Mouse (Mus musculus) spleen, adult 2 months (tissue): Measurements from ENCODE around the gene Itpk1. TPM values are rescaled to one million over a fixed set of nuclear protein-coding genes. Genes with fewer than 3 reads are reported as not detected.
A peak's percentile ranks its signal among the peaks of the same experiment; 100 is the strongest.

Experiments
- DNase-seq, 2 experiments: peaks; one replicate each; pipeline versions ENCODE4 v3.0.0 to v3.0.0-alpha.2; 2012 to 2021; ENCODE audit warnings: low spot score in 2 of 2, low read depth in 1 of 2
- H3K27ac ChIP-seq: fragments of 200-500 bp; 2 replicates; pipeline ENCODE4 v1.5.1; 2012; ENCODE audit warnings: low read length, inconsistent platforms; ENCODE audit not compliant: insufficient read depth
- H3K27me3 ChIP-seq: fragments of 200-500 bp; 2 replicates; pipeline ENCODE4 v1.6.1; 2012; ENCODE audit warnings: mild to moderate bottlenecking, moderate library complexity, low read length, inconsistent platforms; ENCODE audit not compliant: control insufficient read depth, insufficient read depth
- H3K36me3 ChIP-seq: fragments of 200-500 bp; 2 replicates; pipeline ENCODE4 v1.6.1; 2012; ENCODE audit warnings: mild to moderate bottlenecking, low read length, inconsistent platforms; ENCODE audit not compliant: control insufficient read depth, insufficient read depth
- H3K4me1 ChIP-seq: fragments of 200-500 bp; 2 replicates; pipeline ENCODE4 v1.6.1; 2011; ENCODE audit warnings: inconsistent platforms; ENCODE audit not compliant: control insufficient read depth, insufficient read depth, insufficient read length
- H3K4me3 ChIP-seq: fragments of 200-500 bp; 2 replicates; pipeline ENCODE4 v1.5.1; 2011; ENCODE audit warnings: mild to moderate bottlenecking, inconsistent platforms; ENCODE audit not compliant: insufficient read depth, insufficient read length; ENCODE audit errors: extremely low read depth
- CTCF ChIP-seq: fragments of 200-500 bp; IDR thresholded peaks from 2 replicates; pipeline ENCODE4 v1.5.1; 2011; ENCODE audit warnings: mild to moderate bottlenecking, inconsistent platforms; ENCODE audit not compliant: insufficient read depth, insufficient read length, insufficient replicate concordance; ENCODE audit errors: extremely low read depth
- POLR2A ChIP-seq: fragments of 200-500 bp; IDR thresholded peaks from 2 replicates; pipeline ENCODE4 v1.6.1; 2011; ENCODE audit warnings: low read depth, low read length, inconsistent platforms
- WGBS: fragments of 180-500 bp; shearing (Covaris S2); methylation state at CpG from one replicate; pipeline ENCODE4 v1.1.7; 2018; 5-methylcytosine and 5-hydroxymethylcytosine counted together
- polyA plus RNA-seq: library from polyadenylated mRNA; depleted of rRNA; stranded (reverse); fragments of >200 nt; gene quantifications from 2 replicates; pipeline ENCODE4 v1.2.3, GENCODE M21; 2012

The Itpk1 gene
- polyA plus RNA-seq, 1 experiment: 22.2 TPM

- no peaks in the 10 kb centered on the region for H3K27me3 ChIP-seq
- peaks cover 34% of the 10 kb centered on the region; the same call in 1 of the 2 replicates for H3K4me1 ChIP-seq
- H3K4me3 ChIP-seq: no peak overlapping the region
- 47% methylated on average over 8 of the region's 8 CpGs for WGBS
- TF ChIP-seq POLR2A: no peak
- TF ChIP-seq CTCF: no peak
- peak overlapping the region; percentile 65 for H3K27ac ChIP-seq
- no peak for DNase-seq
- H3K36me3 ChIP-seq: no peaks in the 10 kb centered on the region
Observed at GRCm38 (mm10) chr12:102651401-102651800, 53.3 kb downstream of the Itpk1 start.

GRCm38 (mm10) chr12:102650649-102651048, 54.1 kb downstream of the Itpk1 start:
- no peak for DNase-seq
- TF ChIP-seq POLR2A (no peak), CTCF (no peak)
- H3K4me3 ChIP-seq: no peak overlapping the region
- H3K4me1 ChIP-seq: peaks cover 41% of the 10 kb centered on the region; the same call in 1 of the 2 replicates
- H3K36me3 ChIP-seq: no peaks in the 10 kb centered on the region
- 94% methylated on average over 4 of the region's 4 CpGs for WGBS
- no peak overlapping the region for H3K27ac ChIP-seq
- no peaks in the 10 kb centered on the region for H3K27me3 ChIP-seq

GRCm38 (mm10) chr12:102647839-102648564, 56.7 kb downstream of the Itpk1 start:
- 37% methylated on average over 14 of the region's 14 CpGs for WGBS
- no peaks in the 10 kb centered on the region for H3K36me3 ChIP-seq
- peak in 1 of 2 experiments; percentile 16 for DNase-seq
- peak overlapping the region; percentile 91 for H3K27ac ChIP-seq
- H3K4me3 ChIP-seq: no peak overlapping the region
- TF ChIP-seq POLR2A: no peak
- no peak for TF ChIP-seq CTCF
- peaks cover 66% of the 10 kb centered on the region; the same call in 1 of the 2 replicates for H3K4me1 ChIP-seq
- H3K27me3 ChIP-seq: no peaks in the 10 kb centered on the region

- peak; percentile 34 to 37 for DNase-seq
- Histone ChIP-seq H3K27me3 (no peaks in the 10 kb centered on the region), H3K27ac (peak overlapping the region; percentile 91), H3K4me1 (peaks cover 66% of the 10 kb centered on the region; the same call in 1 of the 2 replicates), H3K36me3 (no peaks in the 10 kb centered on the region), H3K4me3 (no peak overlapping the region)
- WGBS: 29% methylated on average over 7 of the region's 7 CpGs
- TF ChIP-seq CTCF (no peak), POLR2A (no peak)
Observed at GRCm38 (mm10) chr12:102646586-102647260, 58.0 kb downstream of the Itpk1 start.

- Histone ChIP-seq H3K27me3 (no peaks in the 10 kb centered on the region), H3K36me3 (no peaks in the 10 kb centered on the region), H3K4me3 (no peak overlapping the region), H3K27ac (peak overlapping the region; percentile 91), H3K4me1 (peaks cover 61% of the 10 kb centered on the region; the same call in 1 of the 2 replicates)
- peak in 1 of 2 experiments; percentile 21 for DNase-seq
- 16% methylated on average over 6 of the region's 6 CpGs for WGBS
- TF ChIP-seq CTCF (no peak), POLR2A (no peak)
Observed at GRCm38 (mm10) chr12:102645911-102646585, 58.7 kb downstream of the Itpk1 start.

GRCm38 (mm10) chr12:102643316-102643715, 61.4 kb downstream of the Itpk1 start:
- 20% methylated on average over 6 of the region's 6 CpGs for WGBS
- DNase-seq: peak in 1 of 2 experiments; percentile 55
- TF ChIP-seq POLR2A: no peak
- TF ChIP-seq CTCF: no peak
- Histone ChIP-seq H3K27me3 (no peaks in the 10 kb centered on the region), H3K27ac (peak overlapping the region; percentile 62), H3K4me3 (no peak overlapping the region), H3K36me3 (no peaks in the 10 kb centered on the region), H3K4me1 (peaks cover 54% of the 10 kb centered on the region; the same call in 1 of the 2 replicates)
